In genomic region chr5:115231552-115232120, GRCm38 (mm10) we compare ENCODE assay signal across 13 mouse cellular contexts. TPM values are rescaled to one million over a fixed set of nuclear protein-coding genes. Genes with fewer than 3 reads are reported as not detected.
DNase-seq lines count a peak whose midpoint lies in the region; ATAC-seq lines count a peak whose summit lies in the region.
"Had no signal": no experiment of that assay in that cellular context is flagged by ENCODE, and none has a peak within 500 bp of the region (broad histone marks: within the 10 kb centered on the region; RNA-seq: fewer than 3 reads in every experiment).

No protein-coding gene starts in this region.

- peaks cover 12% of the 10 kb centered on the region for H3K27me3 ChIP-seq in forebrain, embryonic 11.5 days (ENCODE audit: control insufficient read depth, insufficient read depth, low read length)
- no peaks in the 10 kb centered on the region; the same call in 1 of the 2 replicates for H3K27me3 ChIP-seq in forebrain, embryonic 16.5 days (replicated peaks; ENCODE audit: control insufficient read depth, insufficient read depth, low read length)
- peaks cover 43% of the 10 kb centered on the region for H3K27me3 ChIP-seq in hindbrain, embryonic 12.5 days
- H3K27me3 ChIP-seq in hindbrain, embryonic 10.5 days (ENCODE audit: insufficient read depth, poor library complexity, severe bottlenecking) = peaks cover 64% of the 10 kb centered on the region
- peaks cover 58% of the 10 kb centered on the region for H3K27me3 ChIP-seq in megakaryocyte, embryonic 14.5 days (replicated peaks)
- no peaks in the 10 kb centered on the region for H3K27me3 ChIP-seq in splenic B cell, adult 2 months (ENCODE audit: control insufficient read depth, insufficient read depth, low read length, poor library complexity, severe bottlenecking)

- no peak for ATAC-seq in forebrain, embryonic 11.5 days (replicated peaks; ENCODE audit: low FRiP score)
- no peak for ATAC-seq in forebrain, embryonic 16.5 days
- ATAC-seq in hindbrain, embryonic 12.5 days (ENCODE audit: low FRiP score) = no peak
- ATAC-seq in megakaryocyte, adult 5-6 weeks (ENCODE audit: poor library complexity, severe bottlenecking) = no peak
- ATAC-seq: inflammation-experienced regulatory T-cells, adult 6 months; liver, postnatal 0 days had no signal

- no peaks in the 10 kb centered on the region for H3K9me3 ChIP-seq in forebrain, embryonic 11.5 days (ENCODE audit: control insufficient read depth, low read length)
- no peaks in the 10 kb centered on the region for H3K9me3 ChIP-seq in forebrain, embryonic 16.5 days (ENCODE audit: control insufficient read depth, low read length)
- H3K9me3 ChIP-seq in hindbrain, embryonic 12.5 days (replicated peaks) = no peaks in the 10 kb centered on the region
- no peaks in the 10 kb centered on the region for H3K9me3 ChIP-seq in hindbrain, embryonic 10.5 days
- 0 out of 2 replicates have a peak, but pooled peaks cover 4% of the 10 kb centered on the region for H3K9me3 ChIP-seq in megakaryocyte, embryonic 14.5 days

- DNase-seq in forebrain, embryonic 11.5 days (ENCODE audit: low spot score) = no peak
- no peak for DNase-seq in hindbrain, embryonic 10.5 days (ENCODE audit: low spot score)
- peak; percentile 50 for DNase-seq in splenic B cell, adult 2 months (ENCODE audit: low read depth, low spot score)
- DNase-seq in gastrocnemius, postnatal 4 days (ENCODE audit: low spot score in 2 of 2) = no peak
- DNase-seq: cerebellum, adult 9-11 months; liver, postnatal 0 days; spleen, adult 18-20 months had no signal

- no peak overlapping the region for H3K4me3 ChIP-seq in forebrain, embryonic 11.5 days (ENCODE audit: low read depth, low read length)
- H3K4me3 ChIP-seq in forebrain, embryonic 16.5 days (replicated peaks; ENCODE audit: low read length) = no peak overlapping the region
- H3K4me3 ChIP-seq in hindbrain, embryonic 12.5 days = no peak overlapping the region
- H3K4me3 ChIP-seq in hindbrain, embryonic 10.5 days = no peak overlapping the region
- H3K4me3 ChIP-seq in megakaryocyte, embryonic 14.5 days (replicated peaks) = peak overlapping the region; percentile 7

- H3K9ac ChIP-seq in forebrain, embryonic 11.5 days (ENCODE audit: low read length) = 0 out of 2 replicates have a peak overlapping the region, but pooled peaks have one; percentile 3
- H3K9ac ChIP-seq in forebrain, embryonic 16.5 days (replicated peaks; ENCODE audit: low read depth, low read length) = no peak overlapping the region
- no peak overlapping the region for H3K9ac ChIP-seq in hindbrain, embryonic 12.5 days
- H3K9ac ChIP-seq: liver, postnatal 0 days had no signal

- H3K36me3 ChIP-seq in forebrain, embryonic 11.5 days (ENCODE audit: control insufficient read depth, insufficient read depth, low read length) = no peaks in the 10 kb centered on the region
- H3K36me3 ChIP-seq in forebrain, embryonic 16.5 days (ENCODE audit: control insufficient read depth, insufficient read depth) = no peaks in the 10 kb centered on the region
- H3K36me3 ChIP-seq in hindbrain, embryonic 12.5 days = no peaks in the 10 kb centered on the region
- H3K36me3 ChIP-seq in hindbrain, embryonic 10.5 days = no peaks in the 10 kb centered on the region
- H3K36me3 ChIP-seq in megakaryocyte, embryonic 14.5 days (replicated peaks; ENCODE audit: low read length) = no peaks in the 10 kb centered on the region
- no peaks in the 10 kb centered on the region for H3K36me3 ChIP-seq in splenic B cell, adult 2 months (ENCODE audit: control insufficient read depth, insufficient read depth, low read length, poor library complexity, severe bottlenecking)

- WGBS in forebrain, embryonic 11.5 days = 47% methylated on average over 16 of the region's 16 CpGs
- WGBS in forebrain, embryonic 16.5 days = 39% methylated on average over 16 of the region's 16 CpGs
- WGBS in hindbrain, embryonic 12.5 days = 40% methylated on average over 16 of the region's 16 CpGs
- WGBS in hindbrain, embryonic 10.5 days = 46% methylated on average over 16 of the region's 16 CpGs

- no peak overlapping the region for H3K4me2 ChIP-seq in forebrain, embryonic 11.5 days (ENCODE audit: low read depth, low read length, severe bottlenecking)
- H3K4me2 ChIP-seq in forebrain, embryonic 16.5 days (ENCODE audit: low read length) = no peak overlapping the region
- H3K4me2 ChIP-seq in hindbrain, embryonic 12.5 days (replicated peaks) = 0 out of 2 replicates have a peak overlapping the region, but pooled peaks have one; percentile 8

- H3K27ac ChIP-seq in forebrain, embryonic 11.5 days (ENCODE audit: low read depth, low read length) = no peak overlapping the region
- H3K27ac ChIP-seq in forebrain, embryonic 16.5 days (ENCODE audit: low read length) = no peak overlapping the region
- H3K27ac ChIP-seq in hindbrain, embryonic 12.5 days = no peak overlapping the region
- H3K27ac ChIP-seq in hindbrain, embryonic 10.5 days = no peak overlapping the region

- peaks cover 4% of the 10 kb centered on the region; the same call in 1 of the 2 replicates for H3K4me1 ChIP-seq in forebrain, embryonic 11.5 days (replicated peaks; ENCODE audit: control insufficient read depth, insufficient read depth, low read length)
- peaks cover 13% of the 10 kb centered on the region for H3K4me1 ChIP-seq in forebrain, embryonic 16.5 days (replicated peaks; ENCODE audit: control insufficient read depth, insufficient read depth, low read length)
- peaks cover 18% of the 10 kb centered on the region for H3K4me1 ChIP-seq in hindbrain, embryonic 12.5 days
- peaks cover 23% of the 10 kb centered on the region for H3K4me1 ChIP-seq in hindbrain, embryonic 10.5 days (replicated peaks)
- peaks cover 33% of the 10 kb centered on the region for H3K4me1 ChIP-seq in megakaryocyte, embryonic 14.5 days

RNA-seq across cellular contexts. Expression of gene Pop5, which starts 4.0 kb away (rescaled TPM):
- polyA plus RNA-seq in forebrain, embryonic 11.5 days (2014; fragmentation: Nextera tagmentation; extraction: Ambion mirVana) = 98.4 and 105 TPM in 2 replicates
- polyA plus RNA-seq in forebrain, embryonic 16.5 days (2015; fragmentation: Nextera tagmentation; extraction: Ambion mirVana) = 85.3 and 101 TPM in 2 replicates
- polyA plus RNA-seq in hindbrain, embryonic 12.5 days (2016; fragmentation: Nextera tagmentation; extraction: Ambion mirVana) = 78.6 and 90.5 TPM in 2 replicates
- 104 and 114 TPM in 2 replicates for polyA plus RNA-seq in hindbrain, embryonic 10.5 days (2016; fragmentation: Nextera tagmentation; extraction: Ambion mirVana)
- polyA plus RNA-seq in megakaryocyte, embryonic 14.5 days (2012; ENCODE audit: insufficient read depth, low replicate concordance) = 51.5 and 56.1 TPM in 2 replicates
- total RNA-seq in megakaryocyte, adult 5-6 weeks (2015) = 61.7 and 74.6 TPM in 2 replicates
- total RNA-seq in megakaryocyte, adult 5-6 weeks (2017) = 30.9 and 81.2 TPM in 2 replicates
- total RNA-seq in gastrocnemius, postnatal 4 days (2021) = 10 to 100 TPM; 20.2 to 25.0 TPM

RNA-seq across cellular contexts. Expression of gene Cabp1, which starts 37.5 kb away (rescaled TPM):
- 1.2 and 1.5 TPM in 2 replicates for polyA plus RNA-seq in forebrain, embryonic 11.5 days (2014; fragmentation: Nextera tagmentation; extraction: Ambion mirVana)
- polyA plus RNA-seq in forebrain, embryonic 16.5 days (2015; fragmentation: Nextera tagmentation; extraction: Ambion mirVana) = 8.3 and 9.2 TPM in 2 replicates
- 10.3 and 10.5 TPM in 2 replicates for polyA plus RNA-seq in hindbrain, embryonic 12.5 days (2016; fragmentation: Nextera tagmentation; extraction: Ambion mirVana)
- polyA plus RNA-seq in hindbrain, embryonic 10.5 days (2016; fragmentation: Nextera tagmentation; extraction: Ambion mirVana) = 2.3 and 6.1 TPM in 2 replicates
- polyA plus RNA-seq in megakaryocyte, embryonic 14.5 days (2012; ENCODE audit: insufficient read depth, low replicate concordance) = 1.7 TPM in 1 of 2 replicates, not detected in the other
- total RNA-seq in megakaryocyte, adult 5-6 weeks (2015) = not detected in 2 replicates
- total RNA-seq in megakaryocyte, adult 5-6 weeks (2017) = not detected in 2 replicates
- 1 to 10 TPM; 4.2 to 5.1 TPM for total RNA-seq in gastrocnemius, postnatal 4 days (2021)
- total RNA-seq: megakaryocyte progenitor cell, adult 5-6 weeks had no signal
- polyA plus RNA-seq: inflammation-experienced regulatory T-cells, adult 6 months; liver, postnatal 0 days had no signal

RNA-seq across cellular contexts. Expression of gene Rnf10, which starts 41.1 kb away (rescaled TPM):
- 109 and 110 TPM in 2 replicates for polyA plus RNA-seq in forebrain, embryonic 11.5 days (2014; fragmentation: Nextera tagmentation; extraction: Ambion mirVana)
- polyA plus RNA-seq in forebrain, embryonic 16.5 days (2015; fragmentation: Nextera tagmentation; extraction: Ambion mirVana) = 168 and 176 TPM in 2 replicates
- polyA plus RNA-seq in hindbrain, embryonic 12.5 days (2016; fragmentation: Nextera tagmentation; extraction: Ambion mirVana) = 197 and 202 TPM in 2 replicates
- 132 and 172 TPM in 2 replicates for polyA plus RNA-seq in hindbrain, embryonic 10.5 days (2016; fragmentation: Nextera tagmentation; extraction: Ambion mirVana)
- polyA plus RNA-seq in megakaryocyte, embryonic 14.5 days (2012; ENCODE audit: insufficient read depth, low replicate concordance) = 127 and 382 TPM in 2 replicates
- 50.9 and 55.4 TPM in 2 replicates for total RNA-seq in megakaryocyte, adult 5-6 weeks (2015)
- total RNA-seq in megakaryocyte, adult 5-6 weeks (2017) = 55.9 and 78.3 TPM in 2 replicates
- 100 to 1,000 TPM; 196 TPM for total RNA-seq in gastrocnemius, postnatal 4 days (2021)

RNA-seq across cellular contexts. Expression of gene Coq5, which starts 47.8 kb away (rescaled TPM):
- polyA plus RNA-seq in forebrain, embryonic 11.5 days (2014; fragmentation: Nextera tagmentation; extraction: Ambion mirVana) = 57.1 and 58.2 TPM in 2 replicates
- 62.9 and 64.3 TPM in 2 replicates for polyA plus RNA-seq in forebrain, embryonic 16.5 days (2015; fragmentation: Nextera tagmentation; extraction: Ambion mirVana)
- 48.1 and 51.3 TPM in 2 replicates for polyA plus RNA-seq in hindbrain, embryonic 12.5 days (2016; fragmentation: Nextera tagmentation; extraction: Ambion mirVana)
- polyA plus RNA-seq in hindbrain, embryonic 10.5 days (2016; fragmentation: Nextera tagmentation; extraction: Ambion mirVana) = 49.6 and 55.1 TPM in 2 replicates
- 8.3 and 12.6 TPM in 2 replicates for polyA plus RNA-seq in megakaryocyte, embryonic 14.5 days (2012; ENCODE audit: insufficient read depth, low replicate concordance)
- total RNA-seq in megakaryocyte, adult 5-6 weeks (2015) = 8.7 and 10.9 TPM in 2 replicates
- total RNA-seq in megakaryocyte, adult 5-6 weeks (2017) = 27.3 and 27.8 TPM in 2 replicates
- 10 to 100 TPM; 57.8 to 64.2 TPM for total RNA-seq in gastrocnemius, postnatal 4 days (2021)
